8 mouse cellular contexts compared by ENCODE assay signal in genomic region chr13:74639712-74640522, GRCm38 (mm10). TPM values are rescaled to one million over a fixed set of nuclear protein-coding genes. Genes with fewer than 3 reads are reported as not detected.
A peak's percentile ranks its signal among the peaks of the same experiment; 100 is the strongest.
DNase-seq lines count a peak whose midpoint lies in the region; ATAC-seq and TF ChIP-seq lines count a peak whose summit lies in the region.

No protein-coding gene starts in this region.

- H3K9me3 ChIP-seq in lung, embryonic 14.5 days (ENCODE audit: low read depth, low read length) = no peaks in the 10 kb centered on the region

- peak overlapping the region; percentile 86 for H3K4me2 ChIP-seq in lung, embryonic 14.5 days

- H3K4me3 ChIP-seq in lung, embryonic 14.5 days (ENCODE audit: low read depth, low read length) = peak overlapping the region; percentile 75

- H3K4me1 ChIP-seq in lung, embryonic 14.5 days (ENCODE audit: insufficient read depth) = no peaks in the 10 kb centered on the region

- H3K27me3 ChIP-seq in lung, embryonic 14.5 days (ENCODE audit: insufficient read depth, low read length) = no peaks in the 10 kb centered on the region

- 0% methylated on average over 47 of the region's 49 CpGs for WGBS in lung, embryonic 14.5 days

- ATAC-seq in lung, embryonic 14.5 days (ENCODE audit: insufficient read depth) = peak; percentile 92
- peak; percentile 91 for ATAC-seq in neutrophil, adult 5-6 weeks (ENCODE audit: extremely low read depth, insufficient number of reproducible peaks, low FRiP score, poor library complexity, severe bottlenecking)

- H3K36me3 ChIP-seq in lung, embryonic 14.5 days (ENCODE audit: insufficient read depth) = no peaks in the 10 kb centered on the region

- DNase-seq in MEL-GATA-1-ER (ENCODE audit: extremely low read depth, low read depth) = peak; percentile 46
- peak; percentile 80 for DNase-seq in cerebellum, adult 8-10 months
- DNase-seq in forelimb bud, embryonic 11.5 days (ENCODE audit: low read depth, low spot score) = peak; percentile 51
- peak; percentile 87 for DNase-seq in heart, postnatal 4 days
- peak; percentile 46 to 51 for DNase-seq in layer of hippocampus, adult 8-10 months (ENCODE audit: low spot score in 2 of 2)
- peak; percentile 83 for DNase-seq in lung, embryonic 14.5 days
- peak; percentile 88 for DNase-seq in testis, postnatal 14 days (ENCODE audit: low spot score)

- H3K9ac ChIP-seq in lung, embryonic 14.5 days = peak overlapping the region; percentile 93

- no peak for TF ChIP-seq CTCF in lung, embryonic 14.5 days (IDR thresholded peaks at IDR 0.05; ENCODE audit: low read depth)

- H3K27ac ChIP-seq in lung, embryonic 14.5 days (ENCODE audit: low read depth) = peak overlapping the region; percentile 95

RNA-seq across cellular contexts. Expression of gene Erap1, which starts 0.5 kb away (rescaled TPM):
- total RNA-seq in heart, postnatal 4 days (2021) = 10 to 100 TPM; 25.3 to 30.8 TPM
- 10 to 100 TPM; 14.1 to 19.7 (median 17.3) TPM for total RNA-seq in layer of hippocampus, adult 8-10 months (2022)
- polyA plus RNA-seq in lung, embryonic 14.5 days (2014; fragmentation: Nextera tagmentation; extraction: Ambion mirVana) = 20.9 and 35.3 TPM in 2 replicates
- total RNA-seq in neutrophil, adult 5-6 weeks (2017) = 58.9 and 62.6 TPM in 2 replicates

Comparison
In these comparisons a context has a peak if more than half of its experiments do, and no peak if none do; other contexts are left out.
1. Peak in every context shown above with its lines: DNase-seq, ATAC-seq, H3K4me3 ChIP-seq and H3K27ac ChIP-seq.